ENCODE assay signal across 26 mouse cellular contexts in genomic region chr8:103391359-103391758, GRCm38 (mm10).
DNase-seq lines count a peak whose midpoint lies in the region; ATAC-seq and TF ChIP-seq lines count a peak whose summit lies in the region.
"Had no signal": no experiment of that assay in that cellular context is flagged by ENCODE, and none has a peak within 500 bp of the region (broad histone marks: within the 10 kb centered on the region; RNA-seq: fewer than 3 reads in every experiment).

No protein-coding gene starts in this region.

- H3K27ac ChIP-seq in midbrain, embryonic 13.5 days = no peak overlapping the region
- no peak overlapping the region for H3K27ac ChIP-seq in midbrain, embryonic 14.5 days (replicated peaks; ENCODE audit: low read depth, low read length)
- no peak overlapping the region for H3K27ac ChIP-seq in forebrain, embryonic 13.5 days
- H3K27ac ChIP-seq in forebrain, embryonic 16.5 days (ENCODE audit: low read length) = no peak overlapping the region
- no peak overlapping the region for H3K27ac ChIP-seq in hindbrain, embryonic 14.5 days
- H3K27ac ChIP-seq: hindbrain, embryonic 10.5 days; hindbrain, embryonic 13.5 days; hindbrain, postnatal 0 days had no signal

- no peak overlapping the region for H3K4me3 ChIP-seq in midbrain, embryonic 13.5 days (replicated peaks)
- no peak overlapping the region for H3K4me3 ChIP-seq in midbrain, embryonic 14.5 days (replicated peaks; ENCODE audit: low read depth, low read length)
- H3K4me3 ChIP-seq in forebrain, embryonic 13.5 days = no peak overlapping the region
- no peak overlapping the region for H3K4me3 ChIP-seq in forebrain, embryonic 16.5 days (replicated peaks; ENCODE audit: low read length)
- no peak overlapping the region for H3K4me3 ChIP-seq in hindbrain, embryonic 14.5 days (replicated peaks; ENCODE audit: low read length)
- H3K4me3 ChIP-seq: hindbrain, embryonic 10.5 days; hindbrain, embryonic 13.5 days had no signal

- 0 out of 2 replicates have a peak, but pooled peaks have one; percentile 14 for ATAC-seq in midbrain, embryonic 13.5 days
- no peak for ATAC-seq in midbrain, embryonic 14.5 days (ENCODE audit: low FRiP score, low TSS enrichment)
- peak; percentile 51; the same call in 1 of the 2 replicates for ATAC-seq in forebrain, embryonic 13.5 days
- ATAC-seq in forebrain, embryonic 16.5 days = peak; percentile 38; the same call in 1 of the 2 replicates
- no peak for ATAC-seq in hindbrain, embryonic 14.5 days (ENCODE audit: low FRiP score)
- ATAC-seq: hindbrain, postnatal 0 days; inflammation-experienced regulatory T-cells, adult 6 months; intestine, embryonic 16.5 days; Patski had no signal

- no peak for TF ChIP-seq POLR2A in brain, embryonic 14.5 days (IDR thresholded peaks at IDR 0.05; ENCODE audit: borderline replicate concordance, extremely low read depth, insufficient read depth, insufficient read length, poor library complexity, severe bottlenecking)

- H3K4me1 ChIP-seq in midbrain, embryonic 13.5 days (replicated peaks) = peaks cover 9% of the 10 kb centered on the region; the same call in 1 of the 2 replicates
- no peaks in the 10 kb centered on the region; the same call in 1 of the 2 replicates for H3K4me1 ChIP-seq in midbrain, embryonic 14.5 days (ENCODE audit: control insufficient read depth, insufficient read depth, low read length)
- H3K4me1 ChIP-seq in forebrain, embryonic 13.5 days = peaks cover 15% of the 10 kb centered on the region
- peaks cover 3% of the 10 kb centered on the region; the same call in 1 of the 2 replicates for H3K4me1 ChIP-seq in forebrain, embryonic 16.5 days (replicated peaks; ENCODE audit: control insufficient read depth, insufficient read depth, low read length)
- H3K4me1 ChIP-seq in hindbrain, embryonic 14.5 days (replicated peaks; ENCODE audit: control insufficient read depth, insufficient read depth, low read length) = no peaks in the 10 kb centered on the region

- TF ChIP-seq CTCF in brain, embryonic 14.5 days (IDR thresholded peaks at IDR 0.05; ENCODE audit: borderline replicate concordance, extremely low read depth, insufficient read depth, insufficient read length) = no peak

- no peak overlapping the region for H3K9ac ChIP-seq in midbrain, embryonic 13.5 days (replicated peaks)
- H3K9ac ChIP-seq in midbrain, embryonic 14.5 days (replicated peaks; ENCODE audit: low read length) = no peak overlapping the region
- no peak overlapping the region for H3K9ac ChIP-seq in forebrain, embryonic 13.5 days
- H3K9ac ChIP-seq in forebrain, embryonic 16.5 days (replicated peaks; ENCODE audit: low read depth, low read length) = no peak overlapping the region
- no peak overlapping the region for H3K9ac ChIP-seq in hindbrain, embryonic 14.5 days
- H3K9ac ChIP-seq: hindbrain, embryonic 13.5 days had no signal

- 82% methylated on average over 6 of the region's 6 CpGs for WGBS in midbrain, embryonic 13.5 days
- WGBS in midbrain, embryonic 14.5 days = 82% methylated on average over 6 of the region's 6 CpGs
- WGBS in forebrain, embryonic 13.5 days = 44% methylated on average over 6 of the region's 6 CpGs
- WGBS in forebrain, embryonic 16.5 days = 37% methylated on average over 6 of the region's 6 CpGs
- WGBS in hindbrain, embryonic 14.5 days = 78% methylated on average over 6 of the region's 6 CpGs

- H3K36me3 ChIP-seq in midbrain, embryonic 13.5 days = no peaks in the 10 kb centered on the region
- no peaks in the 10 kb centered on the region for H3K36me3 ChIP-seq in midbrain, embryonic 14.5 days (ENCODE audit: control insufficient read depth, insufficient read depth, low read length)
- H3K36me3 ChIP-seq in forebrain, embryonic 13.5 days (ENCODE audit: poor library complexity, severe bottlenecking) = no peaks in the 10 kb centered on the region
- H3K36me3 ChIP-seq in forebrain, embryonic 16.5 days (ENCODE audit: control insufficient read depth, insufficient read depth) = no peaks in the 10 kb centered on the region
- H3K36me3 ChIP-seq in hindbrain, embryonic 14.5 days (replicated peaks; ENCODE audit: control insufficient read depth, insufficient read depth) = no peaks in the 10 kb centered on the region
- H3K36me3 ChIP-seq: hindbrain, embryonic 10.5 days; hindbrain, embryonic 13.5 days had no signal

- DNase-seq in midbrain, embryonic 14.5 days = no peak
- peak; percentile 63 for DNase-seq in brain, embryonic 14.5 days (ENCODE audit: low read depth)
- DNase-seq in hindbrain, embryonic 14.5 days (ENCODE audit: low spot score) = no peak
- no peak for DNase-seq in thymus, postnatal 10 days (ENCODE audit: low spot score in 2 of 2)
- no peak for DNase-seq in gastrocnemius, adult 18-20 months (ENCODE audit: low spot score)
- DNase-seq: adrenal gland, postnatal 10 days; adrenal gland, postnatal 36 days; cerebellum, adult 11-12 months; cerebellum, adult 8-10 months; cerebellum, postnatal 10 days; cerebellum, postnatal 36 days; embryo, embryonic 11 days; gastrocnemius, postnatal 10 days; gastrocnemius, postnatal 36 days; heart, postnatal 36 days; kidney, adult 18-20 months had no signal

- no peaks in the 10 kb centered on the region for H3K9me3 ChIP-seq in midbrain, embryonic 13.5 days
- no peaks in the 10 kb centered on the region for H3K9me3 ChIP-seq in midbrain, embryonic 14.5 days (ENCODE audit: control insufficient read depth, low read length)
- H3K9me3 ChIP-seq in forebrain, embryonic 13.5 days (replicated peaks) = no peaks in the 10 kb centered on the region
- no peaks in the 10 kb centered on the region for H3K9me3 ChIP-seq in forebrain, embryonic 16.5 days (ENCODE audit: control insufficient read depth, low read length)
- no peaks in the 10 kb centered on the region for H3K9me3 ChIP-seq in hindbrain, embryonic 14.5 days (ENCODE audit: control insufficient read depth, low read length)
- H3K9me3 ChIP-seq: hindbrain, embryonic 10.5 days; hindbrain, embryonic 13.5 days had no signal

- no peak overlapping the region for H3K4me2 ChIP-seq in midbrain, embryonic 13.5 days (replicated peaks)
- H3K4me2 ChIP-seq in midbrain, embryonic 14.5 days (ENCODE audit: low read length) = no peak overlapping the region
- no peak overlapping the region for H3K4me2 ChIP-seq in forebrain, embryonic 13.5 days
- H3K4me2 ChIP-seq in forebrain, embryonic 16.5 days (ENCODE audit: low read length) = no peak overlapping the region
- no peak overlapping the region for H3K4me2 ChIP-seq in hindbrain, embryonic 14.5 days (replicated peaks)
- H3K4me2 ChIP-seq: heart, embryonic 11.5 days; hindbrain, embryonic 13.5 days had no signal

- H3K27me3 ChIP-seq in midbrain, embryonic 13.5 days = no peaks in the 10 kb centered on the region
- no peaks in the 10 kb centered on the region for H3K27me3 ChIP-seq in midbrain, embryonic 14.5 days (ENCODE audit: control insufficient read depth, insufficient read depth, low read length)
- H3K27me3 ChIP-seq in forebrain, embryonic 13.5 days = no peaks in the 10 kb centered on the region
- no peaks in the 10 kb centered on the region for H3K27me3 ChIP-seq in forebrain, embryonic 16.5 days (replicated peaks; ENCODE audit: control insufficient read depth, insufficient read depth, low read length)
- no peaks in the 10 kb centered on the region for H3K27me3 ChIP-seq in hindbrain, embryonic 14.5 days (ENCODE audit: control insufficient read depth, insufficient read depth, low read length)
- H3K27me3 ChIP-seq: hindbrain, embryonic 13.5 days; Patski had no signal

Comparison
In these comparisons a context has a peak if more than half of its experiments do, and no peak if none do; other contexts are left out.
1. ATAC-seq: peak in midbrain, embryonic 13.5 days (single experiment), forebrain, embryonic 13.5 days (single experiment) and forebrain, embryonic 16.5 days (single experiment); none in midbrain, embryonic 14.5 days (single experiment) and hindbrain, embryonic 14.5 days (single experiment).